Mouse (Mus musculus) embryonic facial prominence, embryonic 13.5 days (tissue): Measurements from ENCODE around the gene Krt87. TPM values are rescaled to one million over a fixed set of nuclear protein-coding genes. Genes with fewer than 3 reads are reported as not detected.

Source experiments
- ATAC-seq: fragments of 200-750 bp; cut with Nextera tagmentation; 2 replicates; pipeline ENCODE4 v1.8.0; 2017; ENCODE audit warnings: low read depth; ENCODE audit not compliant: insufficient number of reproducible peaks, insufficient read depth, low FRiP score, low TSS enrichment
- H3K27ac ChIP-seq: fragments of 300-500 bp; sonication (generic); 2 replicates; pipeline ENCODE4 v1.5.1; 2015; ENCODE audit warnings: moderate library complexity, mild to moderate bottlenecking, inconsistent platforms
- H3K27me3 ChIP-seq: fragments of 300-500 bp; sonication (generic); 2 replicates; pipeline ENCODE4 v1.6.1; 2015; ENCODE audit warnings: mild to moderate bottlenecking, inconsistent platforms
- H3K36me3 ChIP-seq: fragments of 300-500 bp; sonication (generic); 2 replicates; pipeline ENCODE4 v1.6.1; 2015; ENCODE audit warnings: mild to moderate bottlenecking, inconsistent platforms
- H3K4me1 ChIP-seq: fragments of 300-500 bp; sonication (generic); 2 replicates; pipeline ENCODE4 v1.6.1; 2015; ENCODE audit warnings: inconsistent platforms
- H3K4me2 ChIP-seq: fragments of 300-500 bp; sonication (generic); 2 replicates; pipeline ENCODE4 v1.6.1; 2015; ENCODE audit warnings: moderate library complexity, mild to moderate bottlenecking, inconsistent platforms
- H3K4me3 ChIP-seq: fragments of 300-500 bp; sonication (generic); 2 replicates; pipeline ENCODE4 v1.5.1; 2015; ENCODE audit warnings: mild to moderate bottlenecking, inconsistent platforms
- H3K9ac ChIP-seq: fragments of 300-500 bp; sonication (generic); 2 replicates; pipeline ENCODE4 v1.6.1; 2015; ENCODE audit warnings: mild to moderate bottlenecking, inconsistent platforms
- H3K9me3 ChIP-seq: fragments of 300-500 bp; sonication (generic); 2 replicates; pipeline ENCODE4 v1.6.1; 2016; ENCODE audit warnings: inconsistent platforms
- WGBS: fragments of 180-500 bp; shearing (Covaris S2); methylation state at CpG from one replicate; pipeline ENCODE4 v1.1.7; 2015; ENCODE audit warnings: mixed read lengths; 5-methylcytosine and 5-hydroxymethylcytosine counted together
- polyA plus RNA-seq: library from polyadenylated mRNA; unstranded; fragments of >200 nt; fragmentation: Nextera tagmentation; extraction: Ambion mirVana; gene quantifications from 2 replicates; pipeline ENCODE4 v1.2.1, GENCODE M21; 2015

The Krt87 gene
- polyA plus RNA-seq, 1 experiment from 2014 or later, result 0.55 TPM

- no peaks in the 10 kb centered on the region for H3K9me3 ChIP-seq
- H3K9ac ChIP-seq, result no peak overlapping the region
- H3K4me3 ChIP-seq, result no peak overlapping the region
- H3K4me2 ChIP-seq, result no peak overlapping the region
- no peak for ATAC-seq
- no peaks in the 10 kb centered on the region for H3K27me3 ChIP-seq
- H3K4me1 ChIP-seq, result 0 out of 2 replicates have a peak, but pooled peaks cover 4% of the 10 kb centered on the region
- H3K36me3 ChIP-seq, result no peaks in the 10 kb centered on the region
- 45% methylated on average over 5 of the region's 5 CpGs for WGBS
- H3K27ac ChIP-seq, result no peak overlapping the region
Measured at GRCm38 (mm10) chr15:101388034-101388541, 50.5 kb downstream of the Krt87 start.

- Histone ChIP-seq H3K27ac (no peak overlapping the region), H3K9me3 (no peaks in the 10 kb centered on the region), H3K4me2 (no peak overlapping the region), H3K4me3 (no peak overlapping the region), H3K27me3 (no peaks in the 10 kb centered on the region), H3K9ac (no peak overlapping the region), H3K36me3 (no peaks in the 10 kb centered on the region), H3K4me1 (0 out of 2 replicates have a peak, but pooled peaks cover 4% of the 10 kb centered on the region)
- WGBS, result 59% methylated on average over 3 of the region's 3 CpGs
- ATAC-seq, result no peak
Measured at GRCm38 (mm10) chr15:101387176-101387575, 51.4 kb downstream of the Krt87 start.

- ATAC-seq, result no peak
- no peaks in the 10 kb centered on the region for H3K36me3 ChIP-seq
- 79% methylated on average over 6 of the region's 6 CpGs for WGBS
- H3K4me2 ChIP-seq, result no peak overlapping the region
- no peaks in the 10 kb centered on the region for H3K27me3 ChIP-seq
- no peak overlapping the region for H3K9ac ChIP-seq
- no peaks in the 10 kb centered on the region for H3K9me3 ChIP-seq
- H3K27ac ChIP-seq, result no peak overlapping the region
- no peak overlapping the region for H3K4me3 ChIP-seq
- 0 out of 2 replicates have a peak, but pooled peaks cover 4% of the 10 kb centered on the region for H3K4me1 ChIP-seq
Measured at GRCm38 (mm10) chr15:101385064-101385463, 53.5 kb downstream of the Krt87 start.

- WGBS, result 76% methylated on average over 7 of the region's 7 CpGs
- no peak for ATAC-seq
- no peak overlapping the region for H3K4me2 ChIP-seq
- no peak overlapping the region for H3K27ac ChIP-seq
- H3K9me3 ChIP-seq, result no peaks in the 10 kb centered on the region
- no peak overlapping the region for H3K4me3 ChIP-seq
- no peaks in the 10 kb centered on the region for H3K36me3 ChIP-seq
- no peak overlapping the region for H3K9ac ChIP-seq
- H3K27me3 ChIP-seq, result no peaks in the 10 kb centered on the region
- 0 out of 2 replicates have a peak, but pooled peaks cover 4% of the 10 kb centered on the region for H3K4me1 ChIP-seq
Measured at GRCm38 (mm10) chr15:101384610-101385009, 54.0 kb downstream of the Krt87 start.

GRCm38 (mm10) chr15:101382811-101383210, 55.8 kb downstream of the Krt87 start:
- Histone ChIP-seq H3K27me3 (no peaks in the 10 kb centered on the region), H3K4me1 (no peaks in the 10 kb centered on the region), H3K36me3 (no peaks in the 10 kb centered on the region), H3K27ac (no peak overlapping the region), H3K4me2 (no peak overlapping the region), H3K9ac (no peak overlapping the region), H3K9me3 (no peaks in the 10 kb centered on the region), H3K4me3 (no peak overlapping the region)
- ATAC-seq, result no peak
- WGBS, result 76% methylated on average over 11 of the region's 11 CpGs

GRCm38 (mm10) chr15:101381758-101382157, 56.8 kb downstream of the Krt87 start:
- no peak overlapping the region for H3K4me3 ChIP-seq
- no peaks in the 10 kb centered on the region for H3K27me3 ChIP-seq
- no peak overlapping the region for H3K9ac ChIP-seq
- H3K36me3 ChIP-seq, result no peaks in the 10 kb centered on the region
- 62% methylated on average over 9 of the region's 9 CpGs for WGBS
- H3K9me3 ChIP-seq, result no peaks in the 10 kb centered on the region
- no peak overlapping the region for H3K27ac ChIP-seq
- no peaks in the 10 kb centered on the region for H3K4me1 ChIP-seq
- ATAC-seq, result no peak
- no peak overlapping the region for H3K4me2 ChIP-seq

Other genes starting within 250 kb of the Krt87 start
- gene Grasp, start 214.6 kb downstream of the Krt87 start, polyA plus RNA-seq, result 7.4 and 8.0 TPM in 2 replicates
- 9.1 and 9.5 TPM in 2 replicates for gene Nr4a1, start 184.5 kb downstream of the Krt87 start, polyA plus RNA-seq
- gene Atg101, start 154.5 kb downstream of the Krt87 start, polyA plus RNA-seq, result 65.9 and 68.4 TPM in 2 replicates
- 0.56 and 0.60 TPM in 2 replicates for gene 6030408B16Rik, start 145.6 kb downstream of the Krt87 start, polyA plus RNA-seq
- 2.5 and 3.1 TPM in 2 replicates for gene Krt80, start 68.6 kb downstream of the Krt87 start, polyA plus RNA-seq
- 19.6 and 23.1 TPM in 2 replicates for gene Krt7, start 27.8 kb downstream of the Krt87 start, polyA plus RNA-seq
- gene Krt88, start 8.9 kb upstream of the Krt87 start, polyA plus RNA-seq, result not detected in 2 replicates
- not detected in 2 replicates for gene Krt81, start 24.9 kb upstream of the Krt87 start, polyA plus RNA-seq
- gene Krt86, start 34.7 kb upstream of the Krt87 start, polyA plus RNA-seq, result 0.22 TPM in 1 of 2 replicates, not detected in the other
- not detected in 2 replicates for gene Krt83, start 52.7 kb upstream of the Krt87 start, polyA plus RNA-seq
- 1.0 TPM in 1 of 2 replicates, not detected in the other for gene Gm49425, start 78.5 kb upstream of the Krt87 start, polyA plus RNA-seq
- not detected in 2 replicates for gene Krt84, start 94.0 kb upstream of the Krt87 start, polyA plus RNA-seq
- not detected in 2 replicates for gene Krt82, start 111.9 kb upstream of the Krt87 start, polyA plus RNA-seq
- gene Krt90, start 124.1 kb upstream of the Krt87 start, polyA plus RNA-seq, result 0.15 and 0.40 TPM in 2 replicates
- gene Krt75, start 135.1 kb upstream of the Krt87 start, polyA plus RNA-seq, result 0.96 and 1.6 TPM in 2 replicates
- gene Gm5414, start 189.4 kb upstream of the Krt87 start, polyA plus RNA-seq, result not detected in 2 replicates
- gene Gm5478, start 208.6 kb upstream of the Krt87 start, polyA plus RNA-seq, result not detected in 2 replicates
- 0.41 TPM in 1 of 2 replicates, not detected in the other for gene Krt6b, start 241.5 kb upstream of the Krt87 start, polyA plus RNA-seq